Mouse (Mus musculus) midbrain, embryonic 15.5 days (tissue): ENCODE measurements around the gene Cd300ld5. TPM values are rescaled to one million over a fixed set of nuclear protein-coding genes. Genes with fewer than 3 reads are reported as not detected.
"Not testable (repeated sequence)": the region's sequence is repeated elsewhere in the genome, so short reads cannot be mapped to it uniquely, and the experiment has no call there.

ENCODE experiments used
- ATAC-seq: fragments of 200-750 bp; cut with Nextera tagmentation; replicated peaks from 2 replicates; pipeline ENCODE4 v1.8.0; 2017; ENCODE audit warnings: moderate TSS enrichment
- H3K27ac ChIP-seq: fragments of 300-500 bp; sonication (generic); 2 replicates; pipeline ENCODE4 v1.5.1; 2015; ENCODE audit warnings: mild to moderate bottlenecking, inconsistent platforms
- H3K27me3 ChIP-seq: fragments of 300-500 bp; sonication (generic); replicated peaks from 2 replicates; pipeline ENCODE4 v1.6.1; 2015; ENCODE audit warnings: inconsistent platforms
- H3K36me3 ChIP-seq: fragments of 300-500 bp; sonication (generic); replicated peaks from 2 replicates; pipeline ENCODE4 v1.6.1; 2015; ENCODE audit warnings: inconsistent platforms
- H3K4me1 ChIP-seq: fragments of 300-500 bp; sonication (generic); 2 replicates; pipeline ENCODE4 v1.6.1; 2015; ENCODE audit warnings: inconsistent platforms
- H3K4me2 ChIP-seq: fragments of 300-500 bp; sonication (generic); 2 replicates; pipeline ENCODE4 v1.6.1; 2015; ENCODE audit warnings: inconsistent platforms, mild to moderate bottlenecking, moderate library complexity
- H3K4me3 ChIP-seq: fragments of 300-500 bp; sonication (generic); 2 replicates; pipeline ENCODE4 v1.5.1; 2015; ENCODE audit warnings: mild to moderate bottlenecking, inconsistent platforms
- H3K9ac ChIP-seq: fragments of 300-500 bp; sonication (generic); 2 replicates; pipeline ENCODE4 v1.6.1; 2015; ENCODE audit warnings: mild to moderate bottlenecking, inconsistent platforms
- H3K9me3 ChIP-seq: fragments of 300-500 bp; sonication (generic); 2 replicates; pipeline ENCODE4 v1.6.1; 2016; ENCODE audit warnings: inconsistent platforms
- WGBS: fragments of 180-500 bp; shearing (Covaris S2); methylation state at CpG from one replicate; pipeline ENCODE4 v1.1.7; 2015; ENCODE audit warnings: mixed read lengths; 5-methylcytosine and 5-hydroxymethylcytosine counted together
- polyA plus RNA-seq: library from polyadenylated mRNA; unstranded; fragments of >200 nt; fragmentation: Nextera tagmentation; extraction: Ambion mirVana; gene quantifications from 2 replicates; pipeline ENCODE4 v1.2.1, GENCODE M21; 2015

Gene Cd300ld5
- polyA plus RNA-seq, 1 experiment from 2014 or later = not detected

GRCm38 (mm10) chr11:115026912-115027311 is 10.7 kb downstream of the Cd300ld5 start, which contains the start of gene Cd300ld4:
Gene Cd300ld4 (minus strand): TSS chr11:115027012.
- not testable (repeated sequence) for ATAC-seq, H3K4me1 ChIP-seq, H3K9me3 ChIP-seq, H3K4me3 ChIP-seq, H3K27ac ChIP-seq, H3K27me3 ChIP-seq, H3K36me3 ChIP-seq, H3K4me2 ChIP-seq, H3K9ac ChIP-seq
- WGBS = no CpG with 5 or more reads among the region's 6 CpGs

- H3K9ac ChIP-seq, H3K9me3 ChIP-seq, H3K4me2 ChIP-seq, ATAC-seq, H3K27ac ChIP-seq, H3K4me3 ChIP-seq, H3K36me3 ChIP-seq, H3K27me3 ChIP-seq, H3K4me1 ChIP-seq: not testable (repeated sequence)
- no CpG with 5 or more reads among the region's 7 CpGs for WGBS
These were observed 21.5 kb downstream of the Cd300ld5 start, which contains the start of gene Cd300ld2 for GRCm38 (mm10) chr11:115016093-115016492. Gene Cd300ld2 (minus strand): TSS chr11:115016193.

- H3K27ac ChIP-seq = no peak overlapping the region
- no peaks in the 10 kb centered on the region for H3K9me3 ChIP-seq
- no peaks in the 10 kb centered on the region for H3K4me1 ChIP-seq
- H3K4me2 ChIP-seq = no peak overlapping the region
- no peaks in the 10 kb centered on the region for H3K36me3 ChIP-seq
- ATAC-seq = no peak
- no peak overlapping the region for H3K9ac ChIP-seq
- no peaks in the 10 kb centered on the region for H3K27me3 ChIP-seq
- 87% methylated on average over 5 of the region's 5 CpGs for WGBS
- H3K4me3 ChIP-seq = no peak overlapping the region
These were observed 33.5 kb downstream of the Cd300ld5 start for GRCm38 (mm10) chr11:115004070-115004469.

- no peaks in the 10 kb centered on the region for H3K27me3 ChIP-seq
- no peaks in the 10 kb centered on the region for H3K4me1 ChIP-seq
- no peaks in the 10 kb centered on the region for H3K9me3 ChIP-seq
- ATAC-seq = no peak
- no peak within 1 kb of the TSS for H3K9ac ChIP-seq
- H3K36me3 ChIP-seq = no peaks in the 10 kb centered on the region
- H3K4me3 ChIP-seq = no peak within 1 kb of the TSS
- WGBS = 91% methylated on average over 7 of the region's 7 CpGs
- H3K27ac ChIP-seq = no peak within 1 kb of the TSS
- H3K4me2 ChIP-seq = no peak within 1 kb of the TSS
These were observed 36.0 kb downstream of the Cd300ld5 start, which contains the start of gene Cd300c2 for GRCm38 (mm10) chr11:115001474-115002040. Gene Cd300c2 (minus strand): TSS chr11:115001880.

- Histone ChIP-seq H3K27ac (no peak within 1 kb of the TSS), H3K9ac (no peak within 1 kb of the TSS), H3K4me3 (no peak within 1 kb of the TSS), H3K4me2 (no peak within 1 kb of the TSS), H3K27me3 (no peaks in the 10 kb centered on the region), H3K36me3 (no peaks in the 10 kb centered on the region), H3K9me3 (no peaks in the 10 kb centered on the region), H3K4me1 (no peaks in the 10 kb centered on the region)
- no peak for ATAC-seq
- WGBS = 81% methylated on average over 4 of the region's 4 CpGs
These were observed 47.8 kb downstream of the Cd300ld5 start, which contains the start of gene Cd300ld for GRCm38 (mm10) chr11:114989793-114990192. Gene Cd300ld (minus strand): TSS chr11:114989922.

- Histone ChIP-seq H3K27me3 (no peaks in the 10 kb centered on the region), H3K9ac (no peak overlapping the region), H3K36me3 (no peaks in the 10 kb centered on the region), H3K4me1 (no peaks in the 10 kb centered on the region), H3K4me3 (no peak overlapping the region), H3K9me3 (no peaks in the 10 kb centered on the region), H3K27ac (no peak overlapping the region), H3K4me2 (no peak overlapping the region)
- no peak for ATAC-seq
- 82% methylated on average over 4 of the region's 4 CpGs for WGBS
These were observed 55.7 kb downstream of the Cd300ld5 start for GRCm38 (mm10) chr11:114981866-114982265.

Other genes starting within 250 kb of the Cd300ld5 start
- gene Btbd17, start 241.8 kb downstream of the Cd300ld5 start, polyA plus RNA-seq = 21.4 and 28.4 TPM in 2 replicates
- not detected in 2 replicates for gene Gpr142, start 238.8 kb downstream of the Cd300ld5 start, polyA plus RNA-seq
- 9.3 and 9.4 TPM in 2 replicates for gene Gprc5c, start 186.6 kb downstream of the Cd300ld5 start, polyA plus RNA-seq
- 0.86 and 0.94 TPM in 2 replicates for gene Cd300a, start 147.7 kb downstream of the Cd300ld5 start, polyA plus RNA-seq
- gene Cd300lb, start 103.4 kb downstream of the Cd300ld5 start, polyA plus RNA-seq = 0.14 TPM in 1 of 2 replicates, not detected in the other
- gene Cd300c, start 68.6 kb downstream of the Cd300ld5 start, polyA plus RNA-seq = not detected in 2 replicates
- gene Cd300ld, start 47.8 kb downstream of the Cd300ld5 start, polyA plus RNA-seq = 0.06 and 0.15 TPM in 2 replicates
- 1.2 and 1.3 TPM in 2 replicates for gene Cd300c2, start 35.9 kb downstream of the Cd300ld5 start, polyA plus RNA-seq
- 0.36 TPM in 1 of 2 replicates, not detected in the other for gene Cd300ld2, start 21.6 kb downstream of the Cd300ld5 start, polyA plus RNA-seq
- not detected in 2 replicates for gene Cd300ld4, start 10.8 kb downstream of the Cd300ld5 start, polyA plus RNA-seq
- gene Cd300ld3, start 10.6 kb upstream of the Cd300ld5 start, polyA plus RNA-seq = not detected in 2 replicates
- gene Cd300e, start 24.4 kb upstream of the Cd300ld5 start, polyA plus RNA-seq = not detected in 2 replicates
- gene Rab37, start 53.7 kb upstream of the Cd300ld5 start, polyA plus RNA-seq = 0.49 and 1.1 TPM in 2 replicates
- gene Cd300lf, start 96.2 kb upstream of the Cd300ld5 start, polyA plus RNA-seq = 0.20 and 0.27 TPM in 2 replicates
- gene Slc9a3r1, start 125.6 kb upstream of the Cd300ld5 start, polyA plus RNA-seq = 46.4 and 54.6 TPM in 2 replicates
- 12.6 and 15.3 TPM in 2 replicates for gene Tmem104, start 149.7 kb upstream of the Cd300ld5 start, polyA plus RNA-seq
- 22.5 and 25.5 TPM in 2 replicates for gene Nat9, start 150.1 kb upstream of the Cd300ld5 start, polyA plus RNA-seq
- 0.21 and 0.26 TPM in 2 replicates for gene Grin2c, start 229.5 kb upstream of the Cd300ld5 start, polyA plus RNA-seq
- gene Fdxr, start 239.3 kb upstream of the Cd300ld5 start, polyA plus RNA-seq = 21.5 and 22.1 TPM in 2 replicates